Mouse (Mus musculus): Measurements from ENCODE around the gene Plac1.

GRCm38 (mm10) chrX:53209431-53209830, 30.5 kb downstream of the Plac1 start:
- TF ChIP-seq CTCF (IDR thresholded peaks at IDR 0.05; ENCODE audit: extremely low read depth, insufficient read depth, insufficient read length, insufficient replicate concordance) (no peak), POLR2A (IDR thresholded peaks at IDR 0.05; ENCODE audit: low read depth, low read length) (no peak)

Data from spleen, adult 2 months (tissue).